In the genomic region with DNA sequence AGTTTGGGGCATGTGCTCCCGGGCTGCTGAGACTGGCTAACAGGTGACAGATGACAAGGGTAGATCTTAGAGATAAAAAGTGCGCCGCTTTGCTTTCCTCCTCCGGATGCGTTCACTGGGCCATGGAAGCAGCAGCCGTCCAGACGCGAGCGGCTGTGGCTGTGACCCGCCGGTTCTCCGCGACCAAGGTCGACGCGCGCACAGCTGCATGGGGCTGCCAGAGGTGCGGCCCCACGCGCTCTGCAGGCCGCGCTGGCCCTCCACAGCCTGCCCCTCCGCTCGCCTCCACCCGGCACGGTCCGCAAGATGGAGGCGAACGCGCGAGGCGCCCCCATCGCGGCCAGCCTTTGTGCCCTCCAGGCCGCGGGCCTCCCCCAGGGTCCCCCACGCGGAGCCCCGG, we compare ENCODE assay signal across 8 mouse cellular contexts. TPM values are rescaled to one million over a fixed set of nuclear protein-coding genes. Genes with fewer than 3 reads are reported as not detected.
DNase-seq lines count a peak whose midpoint lies in the region; ATAC-seq and TF ChIP-seq lines count a peak whose summit lies in the region.

No protein-coding gene starts in this region.

- peaks cover 38% of the 10 kb centered on the region for H3K4me1 ChIP-seq in heart, embryonic 16.5 days (ENCODE audit: control insufficient read depth, insufficient read depth, low read length)
- H3K4me1 ChIP-seq in E14TG2a.4 (replicated peaks; ENCODE audit: low read depth, low read length), result peaks cover 61% of the 10 kb centered on the region
- peaks cover 52% of the 10 kb centered on the region for H3K4me1 ChIP-seq in embryonic facial prominence, embryonic 10.5 days
- peaks cover 19% of the 10 kb centered on the region for H3K4me1 ChIP-seq in kidney, postnatal 0 days (replicated peaks; ENCODE audit: insufficient read depth, low read length)
- peaks cover 49% of the 10 kb centered on the region for H3K4me1 ChIP-seq in midbrain, embryonic 10.5 days

- H3K9me3 ChIP-seq in heart, embryonic 16.5 days (replicated peaks; ENCODE audit: control insufficient read depth, low read length), result peaks cover 3% of the 10 kb centered on the region; the same call in 1 of the 2 replicates
- no peaks in the 10 kb centered on the region for H3K9me3 ChIP-seq in E14TG2a.4 (ENCODE audit: low read length)
- no peaks in the 10 kb centered on the region for H3K9me3 ChIP-seq in embryonic facial prominence, embryonic 10.5 days
- H3K9me3 ChIP-seq in kidney, postnatal 0 days (replicated peaks; ENCODE audit: low read length), result no peaks in the 10 kb centered on the region
- no peaks in the 10 kb centered on the region for H3K9me3 ChIP-seq in midbrain, embryonic 10.5 days (replicated peaks)

- H3K9ac ChIP-seq in heart, embryonic 16.5 days (ENCODE audit: low read length), result peak overlapping the region; percentile 82
- peak overlapping the region; percentile 94 for H3K9ac ChIP-seq in kidney, postnatal 0 days (ENCODE audit: low read depth, low read length)

- intact Hi-C loops in heart, postnatal 25 days (cut with DNase I), result loop anchor here (2.0 to 5.0 kb wide), 3 partner anchors 48 to 427 kb away; a partner anchor contains a TSS

- no peak for TF ChIP-seq CTCF in E14TG2a.4 (conservative IDR thresholded peaks at IDR 0.05; ENCODE audit: low read length)
- TF ChIP-seq CTCF in kidney, postnatal 0 days (IDR thresholded peaks at IDR 0.05; ENCODE audit: low read depth), result no peak

- WGBS in heart, embryonic 16.5 days, result under 1% methylated on average over 39 of the region's 39 CpGs
- under 1% methylated on average over 39 of the region's 39 CpGs for WGBS in embryonic facial prominence, embryonic 10.5 days
- under 1% methylated on average over 28 of the region's 39 CpGs for WGBS in kidney, postnatal 0 days
- WGBS in midbrain, embryonic 10.5 days, result under 1% methylated on average over 39 of the region's 39 CpGs

- H3K27me3 ChIP-seq in heart, embryonic 16.5 days (ENCODE audit: control insufficient read depth, insufficient read depth, low read length), result no peaks in the 10 kb centered on the region
- no peaks in the 10 kb centered on the region for H3K27me3 ChIP-seq in E14TG2a.4 (ENCODE audit: insufficient read depth, low read length)
- H3K27me3 ChIP-seq in embryonic facial prominence, embryonic 10.5 days (replicated peaks; ENCODE audit: low read depth, poor library complexity, severe bottlenecking), result no peaks in the 10 kb centered on the region
- no peaks in the 10 kb centered on the region for H3K27me3 ChIP-seq in kidney, postnatal 0 days (ENCODE audit: insufficient read depth, low read length)
- no peaks in the 10 kb centered on the region for H3K27me3 ChIP-seq in midbrain, embryonic 10.5 days (ENCODE audit: low read depth, poor library complexity, severe bottlenecking)

- ATAC-seq in heart, embryonic 16.5 days (replicated peaks; ENCODE audit: extremely low read depth, insufficient read depth, low FRiP score), result peak; percentile 59
- ATAC-seq in kidney, postnatal 0 days (replicated peaks; ENCODE audit: low FRiP score, low read depth), result peak; percentile 66

- peak overlapping the region; percentile 79 for H3K27ac ChIP-seq in heart, embryonic 16.5 days (ENCODE audit: low read length)
- H3K27ac ChIP-seq in embryonic facial prominence, embryonic 10.5 days (replicated peaks), result peak overlapping the region; percentile 97
- H3K27ac ChIP-seq in kidney, postnatal 0 days, result peak overlapping the region; percentile 92
- peak overlapping the region; percentile 99 for H3K27ac ChIP-seq in midbrain, embryonic 10.5 days (replicated peaks)

- peak overlapping the region; percentile 59 for H3K4me2 ChIP-seq in heart, embryonic 16.5 days (ENCODE audit: low read depth, low read length)
- peak overlapping the region; percentile 81 for H3K4me2 ChIP-seq in kidney, postnatal 0 days (ENCODE audit: low read length)

- no peaks in the 10 kb centered on the region for H3K36me3 ChIP-seq in heart, embryonic 16.5 days (ENCODE audit: control insufficient read depth, insufficient read depth)
- peaks cover 38% of the 10 kb centered on the region for H3K36me3 ChIP-seq in E14TG2a.4 (ENCODE audit: insufficient read depth, low read length)
- H3K36me3 ChIP-seq in embryonic facial prominence, embryonic 10.5 days (replicated peaks), result peaks cover 17% of the 10 kb centered on the region
- H3K36me3 ChIP-seq in kidney, postnatal 0 days (ENCODE audit: insufficient read depth, low read length), result 0 out of 2 replicates have a peak, but pooled peaks cover 2% of the 10 kb centered on the region
- peaks cover 12% of the 10 kb centered on the region for H3K36me3 ChIP-seq in midbrain, embryonic 10.5 days

- H3K4me3 ChIP-seq in heart, embryonic 16.5 days (ENCODE audit: low read length), result peak overlapping the region; percentile 64
- H3K4me3 ChIP-seq in E14TG2a.4 (replicated peaks; ENCODE audit: low read length), result peak overlapping the region; percentile 98
- peak overlapping the region; percentile 81 for H3K4me3 ChIP-seq in embryonic facial prominence, embryonic 10.5 days
- H3K4me3 ChIP-seq in kidney, postnatal 0 days (replicated peaks; ENCODE audit: low read depth, low read length), result peak overlapping the region; percentile 90
- peak overlapping the region; percentile 93 for H3K4me3 ChIP-seq in midbrain, embryonic 10.5 days

- no peak for DNase-seq in heart, postnatal 25 days (ENCODE audit: low spot score)
- no peak for DNase-seq in embryonic facial prominence, embryonic 10.5 days (ENCODE audit: low spot score)
- DNase-seq in kidney, postnatal 0 days (ENCODE audit: low spot score), result peak; percentile 65
- DNase-seq in midbrain, embryonic 10.5 days (ENCODE audit: low spot score), result no peak
- DNase-seq in cerebellum, postnatal 10 days, result no peak
- no peak for DNase-seq in urinary bladder, postnatal 36 days (ENCODE audit: low spot score in 2 of 2)

RNA-seq across cellular contexts. Expression of a gene that starts 0.4 kb away (rescaled TPM):
- 30.7 and 31.8 TPM in 2 replicates for polyA plus RNA-seq in heart, embryonic 16.5 days (2015; fragmentation: Nextera tagmentation; extraction: Ambion mirVana)
- 10 to 100 TPM; 44.9 to 52.1 TPM for total RNA-seq in heart, postnatal 25 days (2021)
- polyA plus RNA-seq in embryonic facial prominence, embryonic 10.5 days (2016; fragmentation: Nextera tagmentation; extraction: Ambion mirVana), result 43.6 and 46.9 TPM in 2 replicates
- polyA plus RNA-seq in kidney, postnatal 0 days (2015; fragmentation: Nextera tagmentation; extraction: Ambion mirVana), result 22.5 and 24.9 TPM in 2 replicates
- polyA plus RNA-seq in midbrain, embryonic 10.5 days (2016; fragmentation: Nextera tagmentation; extraction: Ambion mirVana), result 38.1 and 43.2 TPM in 2 replicates

RNA-seq across cellular contexts. Expression of a gene that starts 47.6 kb away (rescaled TPM):
- 194 and 228 TPM in 2 replicates for polyA plus RNA-seq in heart, embryonic 16.5 days (2015; fragmentation: Nextera tagmentation; extraction: Ambion mirVana)
- 100 to 1,000 TPM; 118 to 135 TPM for total RNA-seq in heart, postnatal 25 days (2021)
- 198 and 205 TPM in 2 replicates for polyA plus RNA-seq in embryonic facial prominence, embryonic 10.5 days (2016; fragmentation: Nextera tagmentation; extraction: Ambion mirVana)
- 322 and 341 TPM in 2 replicates for polyA plus RNA-seq in kidney, postnatal 0 days (2015; fragmentation: Nextera tagmentation; extraction: Ambion mirVana)
- polyA plus RNA-seq in midbrain, embryonic 10.5 days (2016; fragmentation: Nextera tagmentation; extraction: Ambion mirVana), result 219 and 222 TPM in 2 replicates
